Mouse (Mus musculus): ENCODE data around the gene Adam17. TPM values are rescaled to one million over a fixed set of nuclear protein-coding genes. Genes with fewer than 3 reads are reported as not detected.

Adam17 gene
- polyA plus RNA-seq, 1 experiment from 2014 or later, result 40.2 TPM

GRCm38 (mm10) chr12:21375376-21376157 is 2.1 kb upstream of the Adam17 start:
- no peak overlapping the region for H3K4me3 ChIP-seq
- no peak overlapping the region for H3K27ac ChIP-seq
- no peak for ATAC-seq (ENCODE audit: insufficient number of reproducible peaks, low FRiP score, low TSS enrichment, low read depth)
- WGBS, result 39% methylated on average over 3 of the region's 3 CpGs
- H3K36me3 ChIP-seq, result no peaks in the 10 kb centered on the region
- H3K9ac ChIP-seq, result no peak overlapping the region
- peaks cover 4% of the 10 kb centered on the region; the same call in 1 of the 2 replicates for H3K4me1 ChIP-seq
- H3K4me2 ChIP-seq, result no peak overlapping the region
- H3K27me3 ChIP-seq, result no peaks in the 10 kb centered on the region
- no peaks in the 10 kb centered on the region for H3K9me3 ChIP-seq

- Histone ChIP-seq H3K36me3 (no peaks in the 10 kb centered on the region), H3K4me3 (peak overlapping the region; percentile 75), H3K27me3 (no peaks in the 10 kb centered on the region), H3K27ac (peak overlapping the region; percentile 96), H3K4me1 (peaks cover 4% of the 10 kb centered on the region; the same call in 1 of the 2 replicates), H3K9ac (peak overlapping the region; percentile 65), H3K4me2 (peak overlapping the region; percentile 67), H3K9me3 (no peaks in the 10 kb centered on the region)
- no peak for ATAC-seq (ENCODE audit: insufficient number of reproducible peaks, low FRiP score, low TSS enrichment, low read depth)
- WGBS, result 2% methylated on average over 24 of the region's 24 CpGs
These were observed 516 bp upstream of the Adam17 start for GRCm38 (mm10) chr12:21373820-21374475.

- WGBS, result 95% methylated on average over 1 of the region's 1 CpGs
- Histone ChIP-seq H3K27me3 (no peaks in the 10 kb centered on the region), H3K9ac (no peak overlapping the region), H3K27ac (no peak overlapping the region), H3K4me1 (peaks cover 4% of the 10 kb centered on the region; the same call in 1 of the 2 replicates), H3K9me3 (no peaks in the 10 kb centered on the region), H3K4me3 (no peak overlapping the region), H3K36me3 (no peaks in the 10 kb centered on the region), H3K4me2 (no peak overlapping the region)
- ATAC-seq (ENCODE audit: insufficient number of reproducible peaks, low FRiP score, low TSS enrichment, low read depth), result no peak
These were observed 3.3 kb downstream of the Adam17 start for GRCm38 (mm10) chr12:21370035-21370611.

- ATAC-seq (ENCODE audit: insufficient number of reproducible peaks, low FRiP score, low TSS enrichment, low read depth), result no peak
- Histone ChIP-seq H3K27me3 (no peaks in the 10 kb centered on the region), H3K4me1 (peaks cover 4% of the 10 kb centered on the region; the same call in 1 of the 2 replicates), H3K27ac (no peak overlapping the region), H3K4me2 (no peak overlapping the region), H3K9me3 (no peaks in the 10 kb centered on the region), H3K36me3 (no peaks in the 10 kb centered on the region), H3K9ac (no peak overlapping the region), H3K4me3 (no peak overlapping the region)
- WGBS, result 89% methylated on average over 5 of the region's 5 CpGs
These were observed 4.4 kb downstream of the Adam17 start for GRCm38 (mm10) chr12:21369087-21369410.

- Histone ChIP-seq H3K4me3 (no peak overlapping the region), H3K27me3 (no peaks in the 10 kb centered on the region), H3K27ac (no peak overlapping the region), H3K4me2 (no peak overlapping the region), H3K4me1 (peaks cover 4% of the 10 kb centered on the region; the same call in 1 of the 2 replicates), H3K9me3 (no peaks in the 10 kb centered on the region), H3K36me3 (no peaks in the 10 kb centered on the region), H3K9ac (no peak overlapping the region)
- no peak for ATAC-seq (ENCODE audit: insufficient number of reproducible peaks, low FRiP score, low TSS enrichment, low read depth)
- 95% methylated on average over 9 of the region's 9 CpGs for WGBS
These were observed 4.9 kb downstream of the Adam17 start for GRCm38 (mm10) chr12:21368376-21369086.

- Histone ChIP-seq H3K4me3 (no peak overlapping the region), H3K9ac (no peak overlapping the region), H3K36me3 (peaks cover 13% of the 10 kb centered on the region), H3K27ac (no peak overlapping the region), H3K4me2 (no peak overlapping the region), H3K9me3 (no peaks in the 10 kb centered on the region), H3K4me1 (no peaks in the 10 kb centered on the region), H3K27me3 (no peaks in the 10 kb centered on the region)
- 69% methylated on average over 10 of the region's 10 CpGs for WGBS
- no peak for ATAC-seq (ENCODE audit: insufficient number of reproducible peaks, low FRiP score, low TSS enrichment, low read depth)
These were observed 8.6 kb downstream of the Adam17 start for GRCm38 (mm10) chr12:21364624-21365435.

- H3K27ac ChIP-seq, result no peak overlapping the region
- no peak overlapping the region for H3K9ac ChIP-seq
- H3K4me1 ChIP-seq, result no peaks in the 10 kb centered on the region
- no peak overlapping the region for H3K4me3 ChIP-seq
- H3K9me3 ChIP-seq, result no peaks in the 10 kb centered on the region
- 88% methylated on average over 3 of the region's 3 CpGs for WGBS
- ATAC-seq (ENCODE audit: insufficient number of reproducible peaks, low FRiP score, low TSS enrichment, low read depth), result no peak
- H3K4me2 ChIP-seq, result no peak overlapping the region
- no peaks in the 10 kb centered on the region for H3K27me3 ChIP-seq
- H3K36me3 ChIP-seq, result peaks cover 14% of the 10 kb centered on the region
These were observed 10.2 kb downstream of the Adam17 start for GRCm38 (mm10) chr12:21363195-21363594.

- no peaks in the 10 kb centered on the region for H3K9me3 ChIP-seq
- 69% methylated on average over 2 of the region's 2 CpGs for WGBS
- no peak overlapping the region for H3K9ac ChIP-seq
- no peak for ATAC-seq (ENCODE audit: insufficient number of reproducible peaks, low FRiP score, low TSS enrichment, low read depth)
- no peak overlapping the region for H3K4me2 ChIP-seq
- H3K27ac ChIP-seq, result no peak overlapping the region
- H3K4me1 ChIP-seq, result no peaks in the 10 kb centered on the region
- H3K27me3 ChIP-seq, result no peaks in the 10 kb centered on the region
- peaks cover 14% of the 10 kb centered on the region for H3K36me3 ChIP-seq
- no peak overlapping the region for H3K4me3 ChIP-seq
These were observed 10.7 kb downstream of the Adam17 start for GRCm38 (mm10) chr12:21362686-21363085.

GRCm38 (mm10) chr12:21353681-21354080 is 19.8 kb downstream of the Adam17 start:
- H3K9me3 ChIP-seq, result no peaks in the 10 kb centered on the region
- no peaks in the 10 kb centered on the region for H3K27me3 ChIP-seq
- no peaks in the 10 kb centered on the region for H3K4me1 ChIP-seq
- H3K27ac ChIP-seq, result no peak overlapping the region
- ATAC-seq (ENCODE audit: insufficient number of reproducible peaks, low FRiP score, low TSS enrichment, low read depth), result no peak
- no peak overlapping the region for H3K9ac ChIP-seq
- no peak overlapping the region for H3K4me3 ChIP-seq
- peaks cover 47% of the 10 kb centered on the region for H3K36me3 ChIP-seq
- H3K4me2 ChIP-seq, result no peak overlapping the region
- WGBS, result 96% methylated on average over 8 of the region's 8 CpGs

GRCm38 (mm10) chr12:21350113-21350876 is 23.1 kb downstream of the Adam17 start:
- Histone ChIP-seq H3K36me3 (peaks cover 54% of the 10 kb centered on the region), H3K27ac (no peak overlapping the region), H3K4me1 (no peaks in the 10 kb centered on the region), H3K9me3 (no peaks in the 10 kb centered on the region), H3K4me2 (no peak overlapping the region), H3K9ac (no peak overlapping the region), H3K4me3 (no peak overlapping the region), H3K27me3 (no peaks in the 10 kb centered on the region)
- ATAC-seq (ENCODE audit: insufficient number of reproducible peaks, low FRiP score, low TSS enrichment, low read depth), result no peak
- 87% methylated on average over 7 of the region's 7 CpGs for WGBS

- no peaks in the 10 kb centered on the region for H3K4me1 ChIP-seq
- 89% methylated on average over 7 of the region's 7 CpGs for WGBS
- no peak overlapping the region for H3K4me2 ChIP-seq
- H3K27me3 ChIP-seq, result no peaks in the 10 kb centered on the region
- no peaks in the 10 kb centered on the region for H3K9me3 ChIP-seq
- H3K4me3 ChIP-seq, result no peak overlapping the region
- peaks cover 45% of the 10 kb centered on the region for H3K36me3 ChIP-seq
- ATAC-seq (ENCODE audit: insufficient number of reproducible peaks, low FRiP score, low TSS enrichment, low read depth), result no peak
- no peak overlapping the region for H3K9ac ChIP-seq
- H3K27ac ChIP-seq, result no peak overlapping the region
These were observed 26.5 kb downstream of the Adam17 start for GRCm38 (mm10) chr12:21346972-21347371.
